Mouse (Mus musculus): ENCODE data around the gene Plxnd1. TPM values are rescaled to one million over a fixed set of nuclear protein-coding genes. Genes with fewer than 3 reads are reported as not detected.
A peak's percentile ranks its signal among the peaks of the same experiment; 100 is the strongest.

Plxnd1 gene
- polyA plus RNA-seq, 1 experiment from 2014 or later = 9.1 TPM

DNA sequence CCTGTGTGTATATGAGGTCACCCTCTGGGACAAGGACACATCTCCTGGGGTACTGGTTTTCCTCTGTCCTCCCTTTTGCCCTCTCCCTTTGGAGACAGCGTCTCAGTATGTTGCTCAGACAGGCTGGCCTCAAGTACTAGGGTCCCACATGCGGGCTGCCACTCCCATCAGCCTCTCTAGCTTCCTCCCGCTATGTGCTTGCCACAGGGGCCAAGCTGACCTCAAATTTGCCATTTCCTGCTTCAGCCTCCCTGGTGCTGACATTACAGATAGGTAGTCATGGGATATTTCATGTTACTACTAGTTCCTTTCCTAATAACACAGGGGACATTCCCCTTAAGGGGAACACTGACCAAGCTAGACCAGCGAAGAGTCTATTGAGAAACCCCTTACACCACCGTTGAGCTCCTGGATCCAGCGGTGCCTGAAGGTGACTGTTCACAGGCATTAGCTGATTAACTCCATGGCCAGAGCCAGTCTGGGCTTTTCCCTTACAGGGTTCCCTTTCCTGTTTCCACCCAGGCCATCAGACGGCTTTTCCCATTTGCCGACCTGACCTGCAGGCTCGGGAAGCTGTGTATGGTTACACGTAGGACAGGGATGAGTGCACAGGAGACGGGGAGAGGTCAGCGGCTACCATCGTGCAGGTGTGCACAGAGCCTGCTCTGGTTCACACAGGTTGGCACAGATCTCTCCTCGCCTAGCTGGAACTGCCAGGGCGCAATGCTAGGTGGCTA lies 21.5 kb downstream of the Plxnd1 start:
- Histone ChIP-seq H3K9ac (no peak overlapping the region), H3K27me3 (0 out of 2 replicates have a peak, but pooled peaks cover 3% of the 10 kb centered on the region), H3K4me3 (no peak overlapping the region), H3K4me2 (no peak overlapping the region), H3K36me3 (no peaks in the 10 kb centered on the region), H3K27ac (no peak overlapping the region), H3K9me3 (no peaks in the 10 kb centered on the region), H3K4me1 (replicated peaks) (peaks cover 50% of the 10 kb centered on the region)
- ATAC-seq (ENCODE audit: low FRiP score) = no peak
- 89% methylated on average over 15 of the region's 15 CpGs for WGBS

DNA sequence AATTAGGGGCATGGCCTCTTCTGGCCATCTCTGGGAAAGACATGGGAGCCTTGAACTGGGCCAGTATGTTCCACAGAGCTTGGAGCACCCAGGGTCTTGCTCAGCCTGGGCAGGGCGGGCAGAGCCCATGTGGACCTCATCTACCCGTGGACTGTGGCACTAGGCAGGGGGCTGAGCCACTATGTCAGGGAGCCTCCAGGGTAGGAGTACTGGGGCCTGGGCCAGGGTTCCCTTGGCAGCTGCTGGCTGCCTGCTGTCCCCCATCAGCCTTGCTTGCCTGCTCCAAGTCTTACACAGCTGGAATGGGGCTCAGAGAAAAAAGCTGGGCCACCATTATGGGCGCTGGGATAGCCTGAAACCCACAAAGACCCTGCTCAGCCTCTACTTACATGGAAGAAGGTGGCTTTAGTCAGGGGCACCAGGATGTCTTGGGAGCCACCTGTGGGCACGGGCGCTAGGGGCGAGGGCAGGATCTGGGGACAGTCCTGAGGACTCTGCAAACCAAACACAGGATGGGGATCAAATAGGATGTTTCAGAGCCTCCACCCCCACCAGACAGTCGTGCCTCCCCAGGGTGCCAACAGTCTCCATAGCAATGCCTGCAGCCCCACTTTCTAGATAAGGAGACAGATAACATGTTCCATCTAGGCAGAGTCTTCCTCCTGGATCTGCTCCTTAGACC lies 22.6 kb downstream of the Plxnd1 start:
- H3K27me3 ChIP-seq = 0 out of 2 replicates have a peak, but pooled peaks cover 6% of the 10 kb centered on the region
- H3K27ac ChIP-seq = peak overlapping the region; percentile 44; the same call in 1 of the 2 replicates
- no peaks in the 10 kb centered on the region for H3K9me3 ChIP-seq
- H3K9ac ChIP-seq = no peak overlapping the region
- no peak overlapping the region for H3K4me3 ChIP-seq
- peaks cover 48% of the 10 kb centered on the region for H3K4me1 ChIP-seq (replicated peaks)
- no peak overlapping the region for H3K4me2 ChIP-seq
- H3K36me3 ChIP-seq = no peaks in the 10 kb centered on the region
- WGBS = 76% methylated on average over 7 of the region's 7 CpGs
- ATAC-seq (ENCODE audit: low FRiP score) = peak; percentile 25; the same call in 1 of the 2 replicates

DNA sequence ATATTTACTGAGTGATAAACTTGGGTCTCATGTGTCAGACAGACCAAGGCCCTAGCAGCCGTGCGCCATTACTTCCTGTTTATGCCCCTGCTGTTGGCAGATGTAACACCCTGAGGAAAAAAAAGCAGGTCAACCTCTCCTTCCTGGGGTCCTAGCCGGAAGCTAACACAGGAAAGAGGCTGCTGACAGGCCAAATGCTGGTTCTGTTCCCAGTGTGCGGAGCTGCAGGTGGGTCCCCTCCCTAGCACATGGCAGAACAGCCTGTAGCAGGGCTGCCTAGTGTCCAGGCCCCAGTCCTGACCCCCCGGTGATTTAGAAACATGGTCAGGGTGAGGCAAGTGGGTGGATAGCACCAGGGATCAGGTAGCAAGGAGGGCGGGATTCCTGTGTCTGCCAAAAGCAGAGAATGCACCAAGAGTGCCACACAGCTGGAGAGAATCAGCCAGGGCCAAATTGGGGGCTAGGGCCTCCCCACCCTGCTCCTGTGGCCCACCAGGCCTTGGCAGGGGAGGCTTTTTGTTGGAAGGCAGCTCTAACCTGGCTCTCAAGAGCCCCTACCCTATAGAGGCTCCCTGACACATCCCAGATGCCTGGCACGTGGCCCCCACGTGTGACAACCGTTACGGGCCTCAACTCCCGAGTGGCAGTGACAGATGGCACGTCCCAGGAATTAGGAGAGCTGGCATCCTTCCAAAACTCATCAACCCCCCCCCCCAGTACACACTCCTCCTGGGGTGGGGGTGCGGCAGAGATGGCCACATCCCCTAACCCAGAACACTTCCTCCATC lies 23.3 kb downstream of the Plxnd1 start:
- Histone ChIP-seq H3K9me3 (no peaks in the 10 kb centered on the region), H3K36me3 (no peaks in the 10 kb centered on the region), H3K4me2 (no peak overlapping the region), H3K27ac (peak overlapping the region; percentile 44; the same call in 1 of the 2 replicates), H3K27me3 (0 out of 2 replicates have a peak, but pooled peaks cover 6% of the 10 kb centered on the region), H3K4me1 (replicated peaks) (peaks cover 48% of the 10 kb centered on the region), H3K9ac (no peak overlapping the region), H3K4me3 (no peak overlapping the region)
- 50% methylated on average over 13 of the region's 13 CpGs for WGBS
- peak; percentile 33; the same call in 1 of the 2 replicates for ATAC-seq (ENCODE audit: low FRiP score)

DNA sequence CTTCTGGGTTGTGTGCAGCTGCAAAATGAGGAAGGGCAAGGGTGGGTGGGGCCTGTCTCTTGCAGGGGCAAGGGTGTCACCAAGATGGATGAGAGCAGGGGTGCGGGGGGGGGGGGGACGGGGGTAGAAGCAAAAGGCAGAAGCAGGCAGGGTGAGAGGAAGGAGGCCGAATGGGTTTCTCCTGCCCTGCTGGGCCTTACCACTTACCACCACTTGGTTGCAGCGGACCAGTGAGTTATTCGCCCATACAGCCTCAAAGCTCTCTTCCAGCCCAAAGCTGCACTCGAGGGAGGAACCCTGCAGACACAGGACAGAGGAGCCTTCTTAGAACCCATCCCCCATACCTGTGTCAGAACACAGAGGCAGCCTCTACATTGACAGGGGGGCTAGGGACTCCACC lies 24.9 kb downstream of the Plxnd1 start:
- no peak for ATAC-seq (ENCODE audit: low FRiP score)
- H3K9me3 ChIP-seq = no peaks in the 10 kb centered on the region
- no peaks in the 10 kb centered on the region for H3K36me3 ChIP-seq
- H3K9ac ChIP-seq = no peak overlapping the region
- no peak overlapping the region for H3K4me3 ChIP-seq
- WGBS = 55% methylated on average over 4 of the region's 6 CpGs
- no peak overlapping the region for H3K27ac ChIP-seq
- H3K4me1 ChIP-seq (replicated peaks) = peaks cover 48% of the 10 kb centered on the region
- no peak overlapping the region for H3K4me2 ChIP-seq
- 0 out of 2 replicates have a peak, but pooled peaks cover 6% of the 10 kb centered on the region for H3K27me3 ChIP-seq

DNA sequence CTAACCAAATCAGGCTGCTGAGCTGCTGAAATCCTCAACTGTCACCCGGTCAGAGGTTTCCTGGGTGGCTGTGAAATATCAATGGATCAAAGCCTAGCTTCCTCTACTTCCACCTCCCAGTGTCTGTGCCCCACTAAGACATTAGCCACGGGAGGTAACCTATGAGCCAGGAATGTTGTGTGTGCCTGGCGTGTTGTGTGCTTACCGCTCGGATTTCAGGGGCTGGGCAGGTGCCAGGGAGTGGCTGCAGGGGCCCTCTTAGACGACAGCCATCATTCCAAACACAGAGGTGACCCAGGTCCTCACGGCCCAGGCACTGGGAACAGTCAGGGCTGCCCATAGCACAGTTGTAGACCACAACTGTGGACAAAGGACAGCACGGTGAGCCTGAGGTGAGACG lies 25.7 kb downstream of the Plxnd1 start:
- WGBS = 74% methylated on average over 9 of the region's 9 CpGs

DNA sequence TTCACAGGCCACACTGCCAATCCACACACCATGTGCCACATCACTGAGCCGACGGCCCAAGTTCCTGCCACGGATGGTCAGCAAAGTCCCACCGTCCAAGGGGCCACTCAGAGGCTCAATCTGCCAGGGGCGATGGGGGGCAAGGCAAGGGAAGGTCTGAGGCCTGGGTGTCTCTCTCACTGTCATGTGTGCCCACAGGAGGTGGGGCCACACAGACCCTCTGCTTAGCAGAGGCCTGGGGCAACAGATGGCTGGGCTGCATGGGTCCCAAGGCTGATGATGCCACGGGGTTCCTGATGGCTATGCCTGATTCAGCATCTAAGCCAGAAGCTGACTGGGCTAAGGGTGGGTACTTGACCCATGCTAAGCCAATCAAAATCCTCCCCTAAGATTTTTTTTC lies 26.1 kb downstream of the Plxnd1 start:
- H3K9me3 ChIP-seq = no peaks in the 10 kb centered on the region
- 77% methylated on average over 6 of the region's 6 CpGs for WGBS
- peaks cover 39% of the 10 kb centered on the region for H3K4me1 ChIP-seq (replicated peaks)
- H3K36me3 ChIP-seq = no peaks in the 10 kb centered on the region
- H3K27me3 ChIP-seq = 0 out of 2 replicates have a peak, but pooled peaks cover 11% of the 10 kb centered on the region
- no peak for ATAC-seq (ENCODE audit: low FRiP score)
- H3K9ac ChIP-seq = no peak overlapping the region; the same call in 1 of the 2 replicates
- H3K4me3 ChIP-seq = no peak overlapping the region
- no peak overlapping the region for H3K4me2 ChIP-seq
- H3K27ac ChIP-seq = no peak overlapping the region

More for the DNA sequence above, 25.7 kb downstream of the Plxnd1 start:
- Histone ChIP-seq H3K9ac (no peak overlapping the region; the same call in 1 of the 2 replicates), H3K4me3 (no peak overlapping the region), H3K9me3 (no peaks in the 10 kb centered on the region), H3K36me3 (no peaks in the 10 kb centered on the region), H3K27ac (no peak overlapping the region), H3K4me2 (no peak overlapping the region), H3K27me3 (0 out of 2 replicates have a peak, but pooled peaks cover 7% of the 10 kb centered on the region), H3K4me1 (replicated peaks) (peaks cover 43% of the 10 kb centered on the region)
- ATAC-seq (ENCODE audit: low FRiP score) = no peak

DNA sequence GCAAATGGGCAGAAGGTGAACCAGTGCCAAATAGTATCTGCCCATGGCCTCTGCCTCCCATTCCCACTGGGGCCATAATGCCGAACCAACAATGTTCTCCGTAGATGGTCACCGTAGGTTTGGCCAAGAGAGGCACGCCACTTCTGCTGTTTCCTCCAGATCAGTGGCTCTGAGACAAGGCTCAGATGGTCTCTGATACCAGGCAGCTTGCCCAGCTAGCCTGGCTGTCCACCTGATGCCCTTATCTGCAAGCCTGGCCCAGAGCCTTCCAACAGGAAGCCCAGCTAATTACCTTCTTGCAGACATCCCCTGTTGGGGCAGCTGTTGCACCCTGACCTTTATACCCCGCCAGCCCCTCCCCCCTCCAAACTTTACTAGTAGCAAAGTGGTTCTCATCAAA lies 26.7 kb downstream of the Plxnd1 start:
- Histone ChIP-seq H3K9ac (no peak overlapping the region), H3K4me2 (no peak overlapping the region), H3K36me3 (no peaks in the 10 kb centered on the region), H3K4me1 (replicated peaks) (peaks cover 40% of the 10 kb centered on the region), H3K4me3 (no peak overlapping the region), H3K27me3 (0 out of 2 replicates have a peak, but pooled peaks cover 8% of the 10 kb centered on the region), H3K27ac (no peak overlapping the region), H3K9me3 (no peaks in the 10 kb centered on the region)
- no peak for ATAC-seq (ENCODE audit: low FRiP score)
- WGBS = 69% methylated on average over 5 of the region's 5 CpGs

DNA sequence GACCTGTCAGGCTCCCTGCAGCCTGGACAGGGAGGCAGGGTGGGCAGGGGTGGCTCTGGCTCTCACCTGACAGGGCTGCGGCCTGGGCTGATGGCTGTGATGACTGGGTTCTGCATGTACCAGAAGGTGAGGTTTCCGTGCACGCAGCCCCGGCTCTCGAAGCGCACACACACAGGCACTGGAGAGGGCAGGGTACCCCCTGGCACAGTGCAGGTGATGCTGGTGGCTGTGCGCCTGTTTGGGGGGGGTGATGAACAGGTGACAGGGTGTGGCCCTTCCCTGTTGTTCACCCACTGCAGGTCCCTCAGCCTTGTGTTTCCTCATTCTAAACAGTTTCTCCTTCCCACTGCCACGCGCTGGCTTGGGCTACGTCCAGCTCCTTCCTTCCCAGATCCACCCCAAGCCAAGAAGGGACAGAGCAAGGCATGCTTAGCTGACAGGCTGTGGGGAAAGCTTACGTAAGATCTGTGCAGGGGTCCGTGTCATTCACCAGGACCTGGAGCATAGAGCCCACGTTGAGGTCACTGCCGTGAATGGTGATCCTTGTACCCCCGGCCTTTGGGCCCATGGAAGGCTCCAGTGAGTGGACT lies 27.4 kb downstream of the Plxnd1 start:
- no peak overlapping the region for H3K4me2 ChIP-seq
- peaks cover 34% of the 10 kb centered on the region for H3K4me1 ChIP-seq (replicated peaks)
- no peak overlapping the region for H3K9ac ChIP-seq
- 94% methylated on average over 15 of the region's 15 CpGs for WGBS
- H3K27ac ChIP-seq = no peak overlapping the region
- no peaks in the 10 kb centered on the region for H3K36me3 ChIP-seq
- no peak for ATAC-seq (ENCODE audit: low FRiP score)
- H3K4me3 ChIP-seq = no peak overlapping the region
- 0 out of 2 replicates have a peak, but pooled peaks cover 8% of the 10 kb centered on the region for H3K27me3 ChIP-seq
- no peaks in the 10 kb centered on the region for H3K9me3 ChIP-seq

DNA sequence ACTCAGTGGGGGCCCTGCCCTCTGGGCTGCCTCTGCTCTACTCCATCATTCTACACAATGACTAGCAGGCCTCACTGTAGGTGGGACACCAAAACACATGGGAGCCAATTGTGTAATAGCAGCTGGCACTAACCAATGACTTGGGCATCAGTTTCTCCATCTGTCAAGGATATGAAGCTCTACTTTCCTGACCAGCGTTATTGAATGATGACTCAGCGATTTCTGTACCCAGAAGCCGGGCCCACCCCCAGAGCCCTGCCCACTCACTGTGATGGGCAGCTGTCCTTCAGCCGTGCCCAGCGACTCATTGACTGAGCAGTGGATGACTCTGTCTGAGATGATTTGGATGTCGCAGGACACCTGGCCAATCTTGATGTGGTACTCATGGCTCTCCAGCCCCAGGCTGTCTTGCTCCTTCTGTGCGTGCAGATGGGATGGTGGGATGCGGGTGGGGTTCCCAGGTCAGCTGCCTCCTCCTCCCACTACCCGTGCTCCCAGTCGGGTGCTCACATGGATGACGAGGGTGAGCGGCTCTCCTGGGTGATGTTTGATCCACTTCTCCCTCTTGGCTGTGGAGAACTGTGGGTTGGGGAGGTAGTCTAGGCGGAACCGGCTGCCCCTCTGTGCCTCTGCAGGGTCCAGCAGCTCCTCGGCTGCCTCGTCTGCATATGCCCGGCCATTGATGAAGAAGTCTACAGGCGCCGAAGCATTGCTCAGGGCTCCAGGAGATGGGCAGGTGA lies 28.4 kb downstream of the Plxnd1 start:
- H3K9ac ChIP-seq = no peak overlapping the region
- no peak overlapping the region for H3K27ac ChIP-seq
- 0 out of 2 replicates have a peak, but pooled peaks cover 8% of the 10 kb centered on the region for H3K27me3 ChIP-seq
- no peak overlapping the region for H3K4me2 ChIP-seq
- peaks cover 25% of the 10 kb centered on the region for H3K4me1 ChIP-seq (replicated peaks)
- no peak overlapping the region for H3K4me3 ChIP-seq
- H3K36me3 ChIP-seq = no peaks in the 10 kb centered on the region
- WGBS = 93% methylated on average over 19 of the region's 19 CpGs
- ATAC-seq (ENCODE audit: low FRiP score) = no peak
- H3K9me3 ChIP-seq = no peaks in the 10 kb centered on the region

DNA sequence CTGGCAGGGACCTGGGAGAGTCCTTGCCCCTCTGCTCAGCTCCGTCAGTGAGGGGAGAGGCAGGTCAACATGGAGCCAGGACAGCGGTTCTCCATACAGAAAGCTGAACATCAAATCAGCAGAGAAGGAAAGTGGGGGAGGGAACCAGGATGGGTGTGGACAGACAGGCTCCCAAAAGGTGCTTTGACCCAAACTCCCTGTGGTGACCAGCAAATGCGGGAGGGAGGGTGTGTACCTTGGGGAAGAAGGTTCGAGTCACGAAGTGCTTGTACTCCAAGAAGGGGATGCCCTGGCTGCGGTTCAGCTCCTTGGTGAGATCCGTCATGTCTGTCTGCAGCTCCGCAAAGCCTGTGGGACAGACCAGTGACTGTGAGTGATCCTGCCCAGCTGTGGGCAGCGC lies 31.1 kb downstream of the Plxnd1 start:
- ATAC-seq (ENCODE audit: low FRiP score) = no peak
- H3K9ac ChIP-seq = no peak overlapping the region
- no peak overlapping the region for H3K4me3 ChIP-seq
- H3K36me3 ChIP-seq = no peaks in the 10 kb centered on the region
- no peak overlapping the region for H3K27ac ChIP-seq
- H3K9me3 ChIP-seq = no peaks in the 10 kb centered on the region
- 0 out of 2 replicates have a peak, but pooled peaks cover 8% of the 10 kb centered on the region for H3K27me3 ChIP-seq
- no peak overlapping the region for H3K4me2 ChIP-seq
- peaks cover 14% of the 10 kb centered on the region for H3K4me1 ChIP-seq (replicated peaks)
- WGBS = 76% methylated on average over 9 of the region's 9 CpGs

DNA sequence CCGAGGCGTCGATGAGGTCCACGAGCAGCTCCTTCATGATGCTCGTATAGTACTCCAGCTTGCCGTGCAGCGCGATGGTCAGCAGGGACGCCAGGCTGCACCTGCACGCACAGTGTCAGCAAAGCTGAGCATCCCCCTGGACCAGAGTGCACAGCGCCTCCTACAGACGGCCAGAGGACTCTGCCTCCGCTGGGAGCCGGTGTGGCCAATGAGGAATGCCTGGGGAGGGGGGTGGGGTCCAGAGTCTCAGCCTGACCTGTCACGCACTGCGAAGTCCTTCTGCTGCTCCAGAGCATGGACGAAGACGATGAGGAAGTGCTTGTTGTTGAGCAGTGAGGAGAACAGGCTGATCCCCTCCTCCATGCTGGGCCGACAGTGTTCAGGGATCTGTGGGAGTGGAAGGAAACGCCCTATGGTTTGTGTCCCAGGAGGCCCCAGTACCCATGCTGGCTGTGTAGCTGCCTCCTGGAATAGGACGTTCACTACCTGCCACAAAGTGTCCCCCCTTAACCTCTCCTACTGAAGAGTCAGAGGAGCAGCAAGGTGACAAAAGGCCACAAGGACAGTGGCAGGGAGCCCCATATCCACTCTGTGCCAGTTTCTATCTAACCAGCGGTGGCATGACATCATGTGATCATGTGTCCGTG lies 32.2 kb downstream of the Plxnd1 start:
- Histone ChIP-seq H3K4me2 (no peak overlapping the region), H3K4me3 (no peak overlapping the region), H3K36me3 (no peaks in the 10 kb centered on the region), H3K27me3 (0 out of 2 replicates have a peak, but pooled peaks cover 8% of the 10 kb centered on the region), H3K9me3 (no peaks in the 10 kb centered on the region), H3K4me1 (replicated peaks) (peaks cover 10% of the 10 kb centered on the region), H3K27ac (no peak overlapping the region), H3K9ac (no peak overlapping the region)
- ATAC-seq (ENCODE audit: low FRiP score) = no peak
- 41% methylated on average over 23 of the region's 23 CpGs for WGBS

Data from hindbrain, embryonic 13.5 days (tissue).